Mouse (Mus musculus): ENCODE data around the gene Slc8b1.

Slc8b1 gene

GRCm38 (mm10) chr5:120524736-120525135, 13.8 kb downstream of the Slc8b1 start:
- in situ Hi-C loops (cut with MboI, MseI): loop anchor here (25.0 kb wide), 1 partner anchor 1313 kb away; the partner anchor contains the start of genes Pheta1 and Sh2b3

- in situ Hi-C loops (cut with MboI, MseI): no loop called here
These were observed 14.8 kb downstream of the Slc8b1 start for GRCm38 (mm10) chr5:120525737-120526136.

- in situ Hi-C loops (cut with MboI, MseI): no loop called here
These were observed 15.3 kb downstream of the Slc8b1 start for GRCm38 (mm10) chr5:120526311-120526710.

- in situ Hi-C loops (cut with MboI, MseI): no loop called here
These were observed 16.5 kb downstream of the Slc8b1 start for GRCm38 (mm10) chr5:120527296-120527964.

GRCm38 (mm10) chr5:120531631-120532030, 20.7 kb downstream of the Slc8b1 start:
- in situ Hi-C loops (cut with MboI, MseI): no loop called here

GRCm38 (mm10) chr5:120534071-120534685, 23.2 kb downstream of the Slc8b1 start:
- in situ Hi-C loops (cut with MboI, MseI): no loop called here

- in situ Hi-C loops (cut with MboI, MseI): no loop called here
These were observed 23.7 kb downstream of the Slc8b1 start for GRCm38 (mm10) chr5:120534686-120535075.

- in situ Hi-C loops (cut with MboI, MseI): no loop called here
These were observed 25.1 kb downstream of the Slc8b1 start for GRCm38 (mm10) chr5:120536046-120536445.

GRCm38 (mm10) chr5:120536632-120537031, 25.7 kb downstream of the Slc8b1 start:
- in situ Hi-C loops (cut with MboI, MseI): no loop called here

GRCm38 (mm10) chr5:120548236-120548850, 37.4 kb downstream of the Slc8b1 start:
- in situ Hi-C loops (cut with MboI, MseI): no loop called here

- in situ Hi-C loops (cut with MboI, MseI): no loop called here
These were observed 39.2 kb downstream of the Slc8b1 start for GRCm38 (mm10) chr5:120550137-120550536.

- in situ Hi-C loops (cut with MboI, MseI): no loop called here
These were observed 39.7 kb downstream of the Slc8b1 start for GRCm38 (mm10) chr5:120550673-120551072.

- in situ Hi-C loops (cut with MboI, MseI): no loop called here
These were observed 44.9 kb downstream of the Slc8b1 start for GRCm38 (mm10) chr5:120555871-120556270.

- in situ Hi-C loops (cut with MboI, MseI): no loop called here
These were observed 47.1 kb downstream of the Slc8b1 start for GRCm38 (mm10) chr5:120558041-120558440.

GRCm38 (mm10) chr5:120558762-120559161, 47.8 kb downstream of the Slc8b1 start:
- in situ Hi-C loops (cut with MboI, MseI): no loop called here

GRCm38 (mm10) chr5:120560129-120560615, 49.2 kb downstream of the Slc8b1 start:
- in situ Hi-C loops (cut with MboI, MseI): no loop called here

- in situ Hi-C loops (cut with MboI, MseI): no loop called here
These were observed 49.8 kb downstream of the Slc8b1 start for GRCm38 (mm10) chr5:120560616-120561311.

GRCm38 (mm10) chr5:120562956-120563913, 52.3 kb downstream of the Slc8b1 start:
- in situ Hi-C loops (cut with MboI, MseI): no loop called here

GRCm38 (mm10) chr5:120563914-120564311, 52.9 kb downstream of the Slc8b1 start:
- in situ Hi-C loops (cut with MboI, MseI): no loop called here

- in situ Hi-C loops (cut with MboI, MseI): no loop called here
These were observed 54.4 kb downstream of the Slc8b1 start for GRCm38 (mm10) chr5:120565171-120565905.

Data from regulatory T cell (primary cell).